Mouse (Mus musculus) heart, embryonic 10.5 days (tissue): ENCODE results near the gene Gdf11. TPM values are rescaled to one million over a fixed set of nuclear protein-coding genes. Genes with fewer than 3 reads are reported as not detected.

Experiments used
- DNase-seq: peaks from one replicate; pipeline ENCODE4 v3.0.0-alpha.2; 2017; ENCODE audit warnings: low spot score
- H3K27ac ChIP-seq: fragments of 300-500 bp; sonication (generic); 2 replicates; pipeline ENCODE4 v1.5.1; 2016; ENCODE audit warnings: mild to moderate bottlenecking
- H3K27me3 ChIP-seq: fragments of 300-500 bp; sonication (generic); 2 replicates; pipeline ENCODE4 v1.6.1; 2016; ENCODE audit warnings: mild to moderate bottlenecking; ENCODE audit not compliant: poor library complexity, insufficient read depth, severe bottlenecking
- H3K36me3 ChIP-seq: fragments of 300-500 bp; sonication (generic); 2 replicates; pipeline ENCODE4 v1.6.1; 2016; ENCODE audit warnings: mild to moderate bottlenecking, moderate library complexity
- H3K4me1 ChIP-seq: fragments of 300-500 bp; sonication (generic); 2 replicates; pipeline ENCODE4 v1.6.1; 2016; ENCODE audit warnings: mild to moderate bottlenecking
- H3K4me3 ChIP-seq: fragments of 300-500 bp; sonication (generic); 2 replicates; pipeline ENCODE4 v1.5.1; 2016; ENCODE audit warnings: mild to moderate bottlenecking, moderate library complexity
- H3K9me3 ChIP-seq: fragments of 300-500 bp; sonication (generic); 2 replicates; pipeline ENCODE4 v1.6.1; 2016; ENCODE audit warnings: mild to moderate bottlenecking, moderate library complexity
- WGBS: fragments of 180-500 bp; shearing (Covaris S2); methylation state at CpG from one replicate; pipeline ENCODE4 v1.1.7; 2016; 5-methylcytosine and 5-hydroxymethylcytosine counted together
- polyA plus RNA-seq: library from polyadenylated mRNA; unstranded; fragments of >200 nt; fragmentation: Nextera tagmentation; extraction: Ambion mirVana; gene quantifications from 2 replicates; pipeline ENCODE4 v1.2.1, GENCODE M21; 2016

The Gdf11 gene
- 4.6 and 5.7 TPM in 2 replicates for polyA plus RNA-seq

DNA sequence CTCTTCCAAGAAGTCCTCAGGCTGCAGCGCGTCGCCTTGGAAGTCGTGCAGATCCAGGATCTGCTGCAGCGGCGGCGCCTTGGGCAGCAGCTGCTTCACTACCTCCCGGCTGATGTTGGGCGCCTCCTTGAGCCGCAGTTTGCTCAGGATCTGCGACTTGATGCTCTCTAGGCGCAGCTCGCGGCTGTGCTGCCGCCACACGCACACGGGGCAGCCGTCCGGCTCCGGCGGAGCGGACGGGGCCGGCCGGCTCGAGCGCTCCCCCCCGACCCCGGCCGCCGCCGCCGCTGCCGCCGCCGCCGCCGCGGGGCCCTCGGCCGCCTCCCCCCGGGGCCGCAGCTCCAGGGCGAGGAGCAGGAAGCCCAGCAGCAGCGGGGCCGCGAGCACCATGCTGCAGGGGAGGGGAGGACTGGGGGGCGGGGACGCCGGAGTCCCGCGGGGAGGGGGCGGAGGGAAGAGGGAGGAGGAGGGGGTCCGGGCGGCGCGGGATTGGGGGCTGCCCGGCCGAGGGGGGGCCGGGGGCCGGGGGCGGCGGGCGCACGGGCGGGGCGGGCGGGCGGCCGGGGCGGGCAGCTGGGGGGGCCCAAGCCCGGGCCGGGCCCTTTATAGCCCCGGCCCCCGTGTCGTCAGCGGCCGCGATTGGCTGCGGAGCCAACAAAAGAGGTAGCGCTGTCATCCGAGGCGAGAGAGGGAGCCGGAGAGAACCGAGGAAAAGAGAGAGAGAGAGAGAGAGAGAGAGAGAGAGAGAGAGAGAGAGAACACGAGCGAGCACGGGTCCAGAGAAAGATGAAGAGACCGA is at the start of gene Gdf11:
Gene Gdf11, minus strand, starts transcription at position 423 of the 799 bp plus-strand sequence.
- Histone ChIP-seq H3K9me3 (no peaks in the 10 kb centered on the region), H3K27me3 (peaks cover 14% of the 10 kb centered on the region), H3K27ac (peak within 1 kb of the TSS; percentile 90), H3K4me1 (peaks cover 57% of the 10 kb centered on the region), H3K4me3 (peak within 1 kb of the TSS; percentile 72), H3K36me3 (peaks cover 12% of the 10 kb centered on the region; the same call in 1 of the 2 replicates)
- under 1% methylated on average over 65 of the region's 89 CpGs for WGBS
- no peak for DNase-seq

- 82% methylated on average over 10 of the region's 10 CpGs for WGBS
- Histone ChIP-seq H3K36me3 (no peaks in the 10 kb centered on the region), H3K27me3 (peaks cover 53% of the 10 kb centered on the region), H3K9me3 (no peaks in the 10 kb centered on the region), H3K4me3 (no peak overlapping the region), H3K27ac (no peak overlapping the region), H3K4me1 (no peaks in the 10 kb centered on the region)
- DNase-seq = no peak
These were observed 49.0 kb upstream of the Gdf11 start for GRCm38 (mm10) chr10:128940475-128941061.

DNA sequence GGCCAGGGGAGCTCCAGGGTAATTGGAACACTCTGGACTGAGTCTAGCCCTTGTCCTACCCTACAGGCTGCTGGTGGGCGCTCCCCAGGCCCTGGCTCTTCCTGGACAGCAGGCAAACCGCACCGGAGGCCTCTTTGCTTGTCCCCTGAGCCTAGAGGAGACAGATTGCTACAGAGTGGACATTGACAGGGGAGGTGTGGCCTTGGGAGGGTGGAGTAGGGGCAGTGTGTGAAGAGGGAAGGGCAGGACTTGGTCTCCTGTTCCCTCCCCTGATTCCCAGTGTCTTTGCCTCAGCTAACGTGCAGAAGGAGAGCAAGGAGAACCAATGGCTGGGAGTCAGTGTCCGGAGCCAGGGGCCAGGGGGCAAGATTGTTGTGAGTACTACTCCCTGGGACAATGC is 47.5 kb upstream of the Gdf11 start:
- DNase-seq = no peak
- Histone ChIP-seq H3K4me1 (peaks cover 13% of the 10 kb centered on the region), H3K4me3 (no peak overlapping the region), H3K36me3 (no peaks in the 10 kb centered on the region), H3K27me3 (peaks cover 63% of the 10 kb centered on the region), H3K27ac (no peak overlapping the region), H3K9me3 (no peaks in the 10 kb centered on the region)
- WGBS = 59% methylated on average over 5 of the region's 5 CpGs

DNA sequence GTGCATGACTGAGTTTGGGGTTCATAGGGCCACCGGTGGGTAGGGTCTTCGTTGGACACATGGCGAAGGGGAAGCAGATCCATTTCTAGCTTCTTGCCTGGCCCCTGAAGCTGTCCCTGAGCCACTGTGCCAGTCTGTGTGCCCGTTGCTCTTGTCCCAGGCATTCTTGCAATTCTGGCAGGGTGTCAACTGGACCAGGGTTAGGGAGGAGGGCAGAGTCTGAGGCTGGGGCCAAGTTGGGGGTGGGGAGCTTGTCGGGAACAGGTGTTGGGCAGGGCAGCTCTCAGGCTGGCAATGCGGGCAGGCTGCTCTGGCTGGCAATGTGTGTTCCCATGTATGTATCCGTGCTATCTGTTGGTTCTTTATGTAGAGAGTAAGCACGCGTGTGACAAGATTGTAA is 46.9 kb upstream of the Gdf11 start:
- H3K4me3 ChIP-seq = no peak overlapping the region
- H3K4me1 ChIP-seq = peaks cover 16% of the 10 kb centered on the region
- H3K36me3 ChIP-seq = no peaks in the 10 kb centered on the region
- no peaks in the 10 kb centered on the region for H3K9me3 ChIP-seq
- H3K27ac ChIP-seq = no peak overlapping the region
- 82% methylated on average over 9 of the region's 9 CpGs for WGBS
- no peak for DNase-seq
- H3K27me3 ChIP-seq = peaks cover 63% of the 10 kb centered on the region

- Histone ChIP-seq H3K27ac (no peak overlapping the region), H3K4me1 (peaks cover 19% of the 10 kb centered on the region), H3K27me3 (peaks cover 65% of the 10 kb centered on the region), H3K36me3 (no peaks in the 10 kb centered on the region), H3K9me3 (no peaks in the 10 kb centered on the region), H3K4me3 (no peak overlapping the region)
- no peak for DNase-seq
- WGBS = 67% methylated on average over 12 of the region's 12 CpGs
These were observed 46.4 kb upstream of the Gdf11 start for GRCm38 (mm10) chr10:128937756-128938390.

DNA sequence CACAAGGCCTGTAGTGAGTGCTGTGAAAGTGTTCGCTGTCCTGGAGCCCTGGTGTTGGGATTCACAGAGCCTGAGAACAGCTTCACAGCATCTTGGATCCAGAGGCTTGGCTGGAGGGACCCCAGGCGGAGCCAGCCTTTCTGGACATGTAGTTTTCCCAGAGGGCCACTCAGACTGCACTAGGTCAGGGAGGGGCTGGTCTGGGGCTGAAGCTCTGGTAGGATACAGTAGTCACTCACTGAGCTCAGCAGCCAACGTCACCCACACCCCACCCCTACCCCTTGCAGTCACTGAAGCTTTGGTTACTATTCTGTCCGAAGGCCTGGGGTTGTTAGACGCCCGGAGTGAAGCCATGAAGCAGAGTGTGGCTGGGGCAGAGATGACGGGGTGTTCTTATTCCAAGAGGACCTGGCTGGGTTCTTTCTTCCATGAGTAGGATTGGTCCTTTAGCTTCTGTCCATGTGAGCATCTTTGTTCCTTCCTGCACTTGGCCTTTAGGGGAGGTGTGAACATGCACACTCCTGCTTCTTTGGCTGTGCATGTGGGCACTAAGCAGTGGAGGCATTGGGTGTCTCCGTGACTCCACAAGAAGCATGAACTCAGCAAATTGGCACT is 44.4 kb upstream of the Gdf11 start:
- WGBS = 58% methylated on average over 8 of the region's 8 CpGs
- Histone ChIP-seq H3K4me1 (peaks cover 21% of the 10 kb centered on the region), H3K4me3 (no peak overlapping the region), H3K27me3 (peaks cover 65% of the 10 kb centered on the region), H3K27ac (no peak overlapping the region), H3K9me3 (no peaks in the 10 kb centered on the region), H3K36me3 (no peaks in the 10 kb centered on the region)
- no peak for DNase-seq

DNA sequence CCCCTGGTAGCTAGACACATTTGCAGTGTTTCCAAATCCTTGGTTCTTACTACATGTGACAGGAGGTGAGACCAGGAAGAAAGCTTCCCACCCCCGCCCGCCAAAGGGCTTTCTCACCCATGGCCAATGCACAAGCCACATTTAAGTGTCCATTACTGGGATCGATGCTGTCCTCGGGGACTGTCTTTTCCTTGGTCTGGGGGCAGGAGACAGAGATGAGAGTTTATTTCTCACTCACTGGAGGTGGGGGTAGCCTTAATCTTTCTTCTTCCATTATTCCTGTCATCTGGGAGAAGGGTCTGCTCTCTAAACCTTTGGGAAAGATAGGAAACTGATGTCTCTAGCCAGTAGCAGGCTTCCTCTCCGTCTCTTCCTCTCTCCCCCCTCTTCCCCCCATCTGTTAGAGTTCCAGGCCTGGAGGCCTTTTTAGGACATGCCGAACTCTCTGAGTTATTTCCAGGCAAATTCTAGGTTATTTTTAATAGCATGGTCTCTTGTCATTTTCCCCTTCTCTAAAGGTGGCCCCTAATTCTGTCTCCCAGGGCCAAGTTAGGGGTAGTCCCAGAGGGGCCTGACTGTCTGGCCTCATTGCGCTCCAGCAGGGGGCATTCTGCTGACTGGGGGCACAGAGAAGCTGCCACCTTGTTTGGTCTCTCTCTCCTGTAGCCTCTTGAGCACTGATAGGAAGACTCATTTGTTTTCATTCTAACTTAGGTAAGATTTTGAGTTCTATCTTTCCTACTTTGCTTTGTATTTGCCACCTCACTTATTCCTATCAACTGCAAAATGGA is 43.7 kb upstream of the Gdf11 start:
- no peak for DNase-seq
- Histone ChIP-seq H3K27me3 (peaks cover 66% of the 10 kb centered on the region), H3K36me3 (no peaks in the 10 kb centered on the region), H3K4me3 (no peak overlapping the region), H3K27ac (no peak overlapping the region), H3K4me1 (peaks cover 21% of the 10 kb centered on the region), H3K9me3 (no peaks in the 10 kb centered on the region)
- 53% methylated on average over 7 of the region's 7 CpGs for WGBS

GRCm38 (mm10) chr10:128933976-128934721 is 42.6 kb upstream of the Gdf11 start:
- Histone ChIP-seq H3K27me3 (peaks cover 76% of the 10 kb centered on the region), H3K9me3 (no peaks in the 10 kb centered on the region), H3K36me3 (no peaks in the 10 kb centered on the region), H3K27ac (no peak overlapping the region), H3K4me3 (peak overlapping the region; percentile 60), H3K4me1 (peaks cover 21% of the 10 kb centered on the region)
- no peak for DNase-seq
- WGBS = 2% methylated on average over 21 of the region's 21 CpGs

DNA sequence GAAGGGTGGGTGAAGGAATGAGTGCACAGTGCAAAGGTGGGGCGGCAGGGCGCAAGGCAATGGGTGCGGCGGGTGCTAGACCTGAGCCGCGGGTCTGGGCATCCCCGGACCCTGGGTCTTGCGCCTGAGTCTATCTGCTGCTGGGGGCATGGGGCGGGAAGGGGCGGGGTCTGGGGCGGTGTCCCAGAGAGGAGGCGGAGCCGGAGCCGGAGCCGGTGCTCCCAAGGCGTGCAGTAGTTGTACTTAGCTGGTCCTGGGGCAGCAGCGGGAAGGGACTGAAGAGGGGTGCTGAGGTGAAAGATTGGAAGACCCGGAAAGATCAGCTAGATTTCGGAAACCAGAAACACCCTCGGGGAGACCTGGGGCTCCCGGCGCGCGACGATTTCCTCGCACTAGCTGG is 42.1 kb upstream of the Gdf11 start, which contains the start of gene Itga7:
Gene Itga7, plus strand, starts transcription at position 245 of the 400 bp plus-strand sequence.
- H3K4me3 ChIP-seq = peak within 1 kb of the TSS; percentile 60
- H3K27ac ChIP-seq = no peak within 1 kb of the TSS
- WGBS = 1% methylated on average over 26 of the region's 26 CpGs
- H3K4me1 ChIP-seq = peaks cover 21% of the 10 kb centered on the region
- H3K9me3 ChIP-seq = no peaks in the 10 kb centered on the region
- H3K36me3 ChIP-seq = no peaks in the 10 kb centered on the region
- peak; percentile 83 for DNase-seq
- peaks cover 80% of the 10 kb centered on the region for H3K27me3 ChIP-seq

GRCm38 (mm10) chr10:128931441-128931840 is 39.9 kb upstream of the Gdf11 start:
- no peaks in the 10 kb centered on the region for H3K9me3 ChIP-seq
- WGBS = 51% methylated on average over 2 of the region's 2 CpGs
- no peak overlapping the region for H3K4me3 ChIP-seq
- no peak overlapping the region for H3K27ac ChIP-seq
- peaks cover 21% of the 10 kb centered on the region for H3K4me1 ChIP-seq
- peaks cover 79% of the 10 kb centered on the region for H3K27me3 ChIP-seq
- no peaks in the 10 kb centered on the region for H3K36me3 ChIP-seq
- no peak for DNase-seq

DNA sequence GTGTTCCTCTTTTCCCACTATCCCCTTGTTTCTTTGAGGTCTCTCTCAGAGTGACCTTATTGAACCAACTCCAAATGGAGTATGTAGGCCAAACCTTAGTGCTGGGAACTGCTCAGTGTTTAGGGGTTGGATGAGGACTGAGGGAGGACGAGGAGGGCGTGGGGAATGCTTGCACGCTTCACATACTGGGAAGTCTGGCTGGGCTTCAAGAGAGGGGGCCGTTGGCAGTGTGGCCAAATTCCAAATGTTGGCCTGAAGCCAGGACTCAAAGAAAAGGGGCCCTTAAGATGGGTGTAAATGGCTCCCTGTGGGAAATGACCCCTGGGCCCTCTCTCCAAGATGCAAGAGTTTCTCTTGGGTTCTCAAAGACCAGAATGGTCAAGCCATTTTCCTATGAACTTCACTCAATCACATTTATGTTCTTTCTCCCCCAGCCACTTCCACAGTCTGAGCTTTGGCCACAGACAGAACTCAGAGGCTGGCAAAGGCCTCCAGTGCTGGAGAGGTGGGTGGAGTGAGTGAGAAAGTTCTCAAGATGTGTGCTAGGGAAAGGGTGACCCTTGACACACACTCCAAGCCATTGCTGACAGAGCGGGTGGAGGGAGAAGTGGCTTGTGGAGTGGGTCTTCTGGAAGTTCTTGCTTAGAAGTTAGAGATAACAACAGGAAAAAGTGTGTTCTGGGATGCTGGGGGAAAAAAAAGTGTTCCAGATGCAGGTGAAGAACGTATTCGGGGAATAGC is 38.3 kb upstream of the Gdf11 start:
- peaks cover 62% of the 10 kb centered on the region for H3K27me3 ChIP-seq
- H3K9me3 ChIP-seq = no peaks in the 10 kb centered on the region
- peaks cover 17% of the 10 kb centered on the region for H3K4me1 ChIP-seq
- no peak overlapping the region for H3K4me3 ChIP-seq
- DNase-seq = no peak
- no peaks in the 10 kb centered on the region for H3K36me3 ChIP-seq
- H3K27ac ChIP-seq = no peak overlapping the region
- WGBS = 66% methylated on average over 7 of the region's 7 CpGs
